Mouse (Mus musculus): ENCODE measurements at regions not wholly inside any gene's neighbourhood (a gene's known extent, or its start where the extent isn't known, plus 50 kb on each side); places are given as distances from the start of the nearest gene placed in this dataset.
A peak's percentile ranks its signal among the peaks of the same experiment; 100 is the strongest.

- H3K4me2 ChIP-seq (replicated peaks), result no peak overlapping the region
These were observed 69.3 kb upstream of the Hnrnpk start for GRCm38 (mm10) chr13:58472455-58472854.

GRCm38 (mm10) chr13:58471704-58472103 is 68.6 kb upstream of the Hnrnpk start:
- 1% methylated on average over 16 of the region's 16 CpGs for WGBS

More at GRCm38 (mm10) chr13:58472455-58472854, 69.3 kb upstream of the Hnrnpk start:
- no peak for ATAC-seq (ENCODE audit: low FRiP score, low read depth)
- Histone ChIP-seq H3K27me3 (peaks cover 8% of the 10 kb centered on the region; the same call in 1 of the 2 replicates), H3K9me3 (no peaks in the 10 kb centered on the region), H3K36me3 (no peaks in the 10 kb centered on the region), H3K4me1 (peaks cover 21% of the 10 kb centered on the region), H3K9ac (replicated peaks) (no peak overlapping the region), H3K27ac (replicated peaks) (no peak overlapping the region), H3K4me3 (no peak overlapping the region)
- 76% methylated on average over 14 of the region's 14 CpGs for whole genome bisulfite sequencing

GRCm38 (mm10) chr13:58469731-58470130 is 66.6 kb upstream of the Hnrnpk start:
- Histone ChIP-seq H3K4me3 (no peak overlapping the region), H3K9ac (replicated peaks) (no peak overlapping the region), H3K36me3 (no peaks in the 10 kb centered on the region), H3K4me1 (peaks cover 20% of the 10 kb centered on the region), H3K9me3 (no peaks in the 10 kb centered on the region), H3K4me2 (replicated peaks) (0 out of 2 replicates have a peak overlapping the region, but pooled peaks have one; percentile 13), H3K27me3 (peaks cover 8% of the 10 kb centered on the region; the same call in 1 of the 2 replicates), H3K27ac (replicated peaks) (no peak overlapping the region)
- WGBS, result 4% methylated on average over 6 of the region's 6 CpGs
- no peak for ATAC-seq (ENCODE audit: low FRiP score, low read depth)

More at GRCm38 (mm10) chr13:58471704-58472103, 68.6 kb upstream of the Hnrnpk start:
- H3K9ac ChIP-seq (replicated peaks), result peak overlapping the region; percentile 29; the same call in 1 of the 2 replicates
- ATAC-seq (ENCODE audit: low FRiP score, low read depth), result no peak
- H3K27ac ChIP-seq (replicated peaks), result no peak overlapping the region
- peak overlapping the region; percentile 59 for H3K4me2 ChIP-seq (replicated peaks)
- peaks cover 20% of the 10 kb centered on the region for H3K4me1 ChIP-seq
- H3K36me3 ChIP-seq, result no peaks in the 10 kb centered on the region
- H3K9me3 ChIP-seq, result no peaks in the 10 kb centered on the region
- peaks cover 8% of the 10 kb centered on the region; the same call in 1 of the 2 replicates for H3K27me3 ChIP-seq
- H3K4me3 ChIP-seq, result peak overlapping the region; percentile 32

- H3K4me3 ChIP-seq, result no peak overlapping the region
- ATAC-seq (ENCODE audit: low FRiP score, low read depth), result no peak
- peaks cover 4% of the 10 kb centered on the region for H3K27me3 ChIP-seq
- H3K27ac ChIP-seq (replicated peaks), result no peak overlapping the region
- H3K36me3 ChIP-seq, result no peaks in the 10 kb centered on the region
- peaks cover 20% of the 10 kb centered on the region for H3K4me1 ChIP-seq
- no peaks in the 10 kb centered on the region for H3K9me3 ChIP-seq
- no peak overlapping the region for H3K9ac ChIP-seq (replicated peaks)
- 87% methylated on average over 10 of the region's 10 CpGs for WGBS
- no peak overlapping the region for H3K4me2 ChIP-seq (replicated peaks)
These were observed 64.0 kb upstream of the Hnrnpk start for GRCm38 (mm10) chr13:58467097-58467642.

- Histone ChIP-seq H3K4me3 (no peak overlapping the region), H3K4me2 (replicated peaks) (no peak overlapping the region), H3K27ac (replicated peaks) (no peak overlapping the region), H3K9ac (replicated peaks) (no peak overlapping the region), H3K4me1 (peaks cover 12% of the 10 kb centered on the region; the same call in 1 of the 2 replicates), H3K9me3 (no peaks in the 10 kb centered on the region), H3K36me3 (no peaks in the 10 kb centered on the region), H3K27me3 (no peaks in the 10 kb centered on the region; the same call in 1 of the 2 replicates)
- ATAC-seq (ENCODE audit: low FRiP score, low read depth), result no peak; the same call in 1 of the 2 replicates
- WGBS, result 73% methylated on average over 13 of the region's 13 CpGs
These were observed 62.3 kb upstream of the Hnrnpk start for GRCm38 (mm10) chr13:58465206-58466104.

Measured in midbrain, embryonic 12.5 days (tissue).